Mouse (Mus musculus): ENCODE results near the gene Lin7c. TPM values are rescaled to one million over a fixed set of nuclear protein-coding genes. Genes with fewer than 3 reads are reported as not detected.

Gene Lin7c
- total RNA-seq, 2 experiments from 2014 or later, result 93.3 to 93.8 TPM

- no peak for DNase-seq
These were observed 52.3 kb downstream of the Lin7c start for GRCm38 (mm10) chr2:109942810-109943570.

GRCm38 (mm10) chr2:109944995-109945394, 54.3 kb downstream of the Lin7c start:
- DNase-seq, result no peak

- no peak for DNase-seq
These were observed 54.9 kb downstream of the Lin7c start for GRCm38 (mm10) chr2:109945532-109945931.

- DNase-seq, result no peak
These were observed 55.8 kb downstream of the Lin7c start for GRCm38 (mm10) chr2:109946426-109946825.

GRCm38 (mm10) chr2:109949519-109949918, 58.9 kb downstream of the Lin7c start:
- DNase-seq, result no peak

GRCm38 (mm10) chr2:109950311-109950710, 59.7 kb downstream of the Lin7c start:
- no peak for DNase-seq

Other genes starting within 250 kb of the Lin7c start
- under 1 TPM; 0.07 to 0.16 TPM for gene Bdnf, start 216.2 kb upstream of the Lin7c start, total RNA-seq (2021)
- gene Lgr4, start 26.8 kb downstream of the Lin7c start, total RNA-seq (2021), result 100 to 1,000 TPM; 148 to 223 TPM
- 1 to 10 TPM; 8.7 to 9.5 TPM for gene Ccdc34, start 127.0 kb downstream of the Lin7c start, total RNA-seq (2021)

All from adrenal gland, postnatal 36 days (tissue).